Mouse (Mus musculus) adrenal gland, adult 18-20 months (tissue): ENCODE data around the gene Adarb1. TPM values are rescaled to one million over a fixed set of nuclear protein-coding genes. Genes with fewer than 3 reads are reported as not detected.

Experiments used
- DNase-seq, 2 experiments: peaks; one replicate each; pipeline ENCODE4 v3.0.0; 2021 to 2022; ENCODE audit warnings: low spot score in 2 of 2
- total RNA-seq, 2 experiments: library from RNA; stranded (reverse); gene quantifications; 1 replicate in 1 of 2; 2 replicates in 1 of 2; pipeline ENCODE4 v1.2.3; 2021

Adarb1 gene
- total RNA-seq, 2 experiments from 2014 or later = 31.3 to 113 TPM

- DNase-seq = no peak
Measured at GRCm38 (mm10) chr10:77438021-77438420, 20.0 kb upstream of the Adarb1 start.

DNA sequence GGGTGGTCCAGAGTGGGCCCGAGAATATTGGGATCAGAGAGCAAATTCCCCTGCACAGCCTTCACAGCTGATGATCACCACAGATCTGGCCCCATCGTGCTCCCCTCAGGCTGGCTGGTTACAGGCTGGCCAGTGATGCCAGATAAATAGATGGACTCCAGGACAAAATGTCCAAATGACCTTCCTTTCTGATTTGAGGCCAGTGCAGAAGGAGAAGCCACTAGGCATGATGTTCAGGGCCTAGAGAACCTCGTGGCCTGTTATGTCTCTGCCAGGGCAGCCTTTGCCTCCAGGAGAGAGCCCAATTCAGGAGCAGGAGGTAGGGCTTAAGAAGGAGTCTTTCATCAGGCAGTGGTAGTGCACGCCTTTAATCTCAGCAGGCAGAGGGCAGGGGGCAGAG, 17.3 kb upstream of the Adarb1 start:
- DNase-seq = no peak

DNA sequence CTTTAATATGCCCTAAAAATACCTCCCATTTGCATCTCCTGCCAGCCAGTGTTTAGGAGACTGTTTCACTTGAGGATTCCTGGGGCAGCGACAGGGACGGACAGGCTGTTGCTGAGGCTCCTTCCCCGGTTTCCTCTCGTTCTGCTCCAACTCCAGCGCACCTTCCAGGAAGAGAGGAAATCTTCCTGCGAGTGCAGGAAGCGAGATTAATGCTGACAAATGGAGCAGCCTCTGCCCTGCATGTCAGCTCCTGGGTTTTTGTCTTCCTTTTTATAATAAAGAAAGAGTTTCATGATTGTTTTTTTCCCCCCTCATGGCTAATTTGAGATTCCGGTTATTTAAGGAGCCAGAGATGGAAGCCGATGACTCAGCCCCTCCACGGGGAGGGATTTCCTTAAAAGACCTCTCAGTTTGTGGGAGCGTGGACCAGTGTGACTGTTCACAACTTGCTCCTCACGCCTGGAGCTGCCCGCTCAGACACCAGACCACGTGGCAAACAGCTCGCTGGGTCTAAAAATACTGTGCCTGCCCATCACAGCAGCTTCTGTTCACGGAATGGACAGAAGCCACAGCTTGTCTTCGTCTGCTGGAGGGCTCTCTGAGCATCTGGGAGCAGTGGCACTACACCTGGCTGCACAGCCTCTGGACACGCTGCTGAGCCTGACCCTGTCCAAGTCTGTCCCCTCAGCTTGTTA, 16.5 kb upstream of the Adarb1 start:
- DNase-seq = no peak

DNA sequence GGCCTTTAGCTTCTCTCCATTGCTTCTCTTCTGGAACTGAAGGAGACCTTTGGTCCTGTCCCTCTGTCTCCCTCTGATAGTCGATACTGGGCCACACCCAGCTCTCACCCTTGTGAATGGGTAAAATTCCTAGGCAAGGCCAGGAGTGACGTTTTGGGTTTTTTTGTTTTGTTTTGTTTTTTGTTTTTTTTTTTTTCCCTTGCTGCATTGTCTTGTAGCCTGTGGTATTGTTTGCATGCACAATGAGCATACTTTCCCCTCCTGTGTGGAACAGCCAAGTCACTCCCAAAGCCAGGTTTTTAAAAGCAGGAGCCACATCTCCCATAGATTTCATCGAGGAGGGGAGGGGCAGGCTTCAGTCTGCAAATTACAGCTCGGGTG, 16.0 kb upstream of the Adarb1 start:
- no peak for DNase-seq

- DNase-seq = no peak
Measured at GRCm38 (mm10) chr10:77430771-77431170, 12.7 kb upstream of the Adarb1 start.

DNA sequence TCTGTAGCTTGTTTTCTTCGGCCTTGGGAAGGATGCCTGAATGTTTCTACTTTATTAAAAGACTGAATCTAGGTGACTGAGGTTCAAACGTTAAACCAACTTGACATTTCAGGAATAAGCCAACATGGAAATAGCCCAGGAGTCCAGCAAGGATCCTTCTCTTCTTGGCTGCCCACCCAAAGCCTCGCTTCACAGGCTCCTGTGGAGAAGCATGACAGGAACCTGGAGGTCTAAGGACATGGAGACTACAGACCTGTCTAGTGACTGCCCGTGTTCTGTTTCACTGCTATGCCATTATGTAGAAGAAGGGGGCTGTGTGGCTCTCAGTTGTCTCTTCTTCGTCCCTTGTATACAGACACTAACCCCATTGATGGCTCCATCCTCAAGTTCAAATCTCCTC, 11.9 kb upstream of the Adarb1 start:
- no peak for DNase-seq

DNA sequence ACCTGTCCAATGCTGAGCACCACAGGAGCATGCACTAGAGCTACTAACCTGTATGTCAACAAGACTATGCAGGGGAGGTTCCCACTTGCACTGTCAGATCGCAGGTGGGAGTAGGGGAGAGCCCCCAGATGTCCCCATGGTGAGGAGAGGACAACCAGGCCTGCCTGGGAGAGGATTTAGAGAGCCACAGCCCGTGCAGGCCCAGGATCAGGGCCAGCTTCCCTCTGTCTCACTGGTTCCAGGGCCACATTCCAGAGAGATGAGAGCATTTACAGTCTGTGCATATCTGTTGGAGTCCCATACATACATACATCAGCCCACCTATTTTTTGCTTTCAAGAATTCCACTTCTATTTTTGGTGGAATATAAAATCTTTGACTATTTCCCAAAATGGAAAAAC, 9.5 kb upstream of the Adarb1 start:
- DNase-seq = no peak

DNA sequence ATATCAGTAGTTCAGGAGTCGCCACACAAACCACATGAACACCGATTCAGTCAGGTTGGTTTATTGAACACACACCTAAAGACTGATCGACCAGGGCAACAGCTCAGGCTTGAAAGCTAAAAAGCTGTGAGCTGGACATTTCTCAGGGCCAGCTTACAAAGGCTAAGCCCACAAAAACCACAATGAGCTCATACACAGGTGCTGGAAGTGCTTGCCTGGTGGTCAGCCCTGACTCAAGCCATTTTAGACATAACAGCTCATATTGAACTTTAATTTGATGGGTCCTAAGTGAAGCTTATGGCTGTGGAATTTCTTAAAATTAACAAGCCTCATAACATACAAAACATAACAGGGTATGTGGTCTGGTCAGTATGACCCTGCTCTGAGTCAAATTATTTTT, 2.1 kb upstream of the Adarb1 start:
- DNase-seq = no peak

DNA sequence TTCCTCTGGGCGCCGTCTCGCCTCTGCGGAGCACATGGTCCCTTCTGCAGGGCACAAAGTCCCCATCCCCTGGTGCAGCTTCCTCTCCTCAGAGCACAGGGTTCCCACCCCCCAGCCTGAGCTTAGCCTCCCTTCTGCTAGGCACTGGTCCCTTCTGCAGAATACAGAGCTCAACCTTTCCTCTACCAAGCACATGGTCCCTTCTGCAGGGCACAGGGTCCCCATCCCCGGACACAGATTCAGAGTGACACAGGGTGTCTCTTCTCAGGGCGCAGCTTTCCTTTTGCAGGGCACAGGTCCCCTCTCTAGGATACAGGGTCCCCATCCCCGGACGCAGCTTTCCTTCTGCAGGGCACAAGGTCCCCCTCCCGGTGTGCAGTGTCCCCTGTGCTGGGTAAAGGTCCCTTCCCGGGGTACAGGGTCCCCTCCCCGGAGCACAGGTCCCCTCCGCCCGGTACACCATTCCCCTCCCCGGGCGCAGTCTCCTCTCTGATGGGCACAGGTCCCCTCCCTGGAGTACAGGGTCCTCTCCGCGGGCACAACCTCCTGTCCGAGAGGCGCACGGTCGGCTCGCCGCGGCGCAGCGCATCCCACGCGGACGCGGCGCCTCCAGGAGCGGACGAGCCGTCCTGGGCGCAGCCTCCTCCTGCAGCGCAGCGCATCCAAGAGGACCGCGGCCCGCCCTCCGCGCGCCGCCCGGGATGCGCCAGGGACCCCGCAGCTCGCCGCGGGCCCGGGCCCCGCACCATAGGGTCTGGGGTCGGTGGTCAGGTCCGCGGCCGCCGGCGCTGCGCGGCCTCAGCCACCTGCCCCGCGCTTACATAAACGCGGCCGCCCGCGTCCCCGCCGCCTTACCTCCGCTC, 599 bp downstream of the Adarb1 start:
- peak; percentile 40 to 45 for DNase-seq

DNA sequence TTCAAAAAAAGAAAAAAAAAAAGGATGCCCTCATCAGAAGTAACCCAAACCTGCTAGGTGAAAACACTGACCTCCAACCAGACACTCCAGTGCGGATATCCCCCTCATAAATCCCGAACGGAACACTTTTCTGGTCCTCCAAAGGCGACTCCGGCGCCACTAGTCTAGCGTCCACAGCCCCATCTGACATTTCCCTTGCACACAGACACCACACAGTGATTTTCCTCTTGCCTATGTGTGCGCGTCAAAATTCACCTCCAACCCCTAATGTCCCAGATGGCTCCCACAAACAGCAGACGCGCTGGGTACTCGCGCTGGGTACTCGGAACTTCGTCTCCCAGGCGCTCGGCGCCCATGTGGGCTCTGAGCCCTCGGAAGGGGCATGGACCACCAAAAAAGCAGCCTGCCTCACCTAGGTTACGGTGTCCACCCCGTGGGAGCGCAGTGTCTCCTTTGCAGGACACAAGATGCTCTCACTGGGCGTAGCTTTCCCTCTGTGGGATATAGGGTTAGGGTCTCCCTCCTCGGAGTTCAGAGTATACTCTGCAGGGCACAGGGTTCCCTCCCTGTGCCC, 1.3 kb downstream of the Adarb1 start:
- DNase-seq = no peak

GRCm38 (mm10) chr10:77415867-77416266, 2.2 kb downstream of the Adarb1 start:
- no peak for DNase-seq

GRCm38 (mm10) chr10:77413791-77414190, 4.3 kb downstream of the Adarb1 start:
- DNase-seq = no peak

- DNase-seq = no peak
Measured at GRCm38 (mm10) chr10:77409154-77409553, 8.9 kb downstream of the Adarb1 start.

DNA sequence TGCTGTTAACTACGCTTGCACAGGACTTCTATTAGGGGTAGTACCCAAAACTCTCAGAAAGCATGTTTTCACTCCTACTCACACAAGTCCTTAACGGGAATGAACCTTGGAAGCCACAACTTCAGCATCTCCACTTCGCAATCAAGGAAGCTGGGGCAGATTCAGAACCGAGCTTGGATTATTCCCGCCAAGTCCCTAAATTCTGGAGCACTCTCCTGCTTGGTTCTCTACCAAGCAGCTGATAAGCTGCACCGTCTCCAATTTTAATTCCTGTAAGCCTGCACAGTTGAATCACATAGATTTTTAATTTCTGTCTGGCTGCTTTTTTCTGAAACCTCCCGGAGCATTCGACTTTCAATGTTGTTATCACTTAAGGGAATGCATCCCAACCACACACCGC, 9.8 kb downstream of the Adarb1 start:
- DNase-seq = no peak

DNA sequence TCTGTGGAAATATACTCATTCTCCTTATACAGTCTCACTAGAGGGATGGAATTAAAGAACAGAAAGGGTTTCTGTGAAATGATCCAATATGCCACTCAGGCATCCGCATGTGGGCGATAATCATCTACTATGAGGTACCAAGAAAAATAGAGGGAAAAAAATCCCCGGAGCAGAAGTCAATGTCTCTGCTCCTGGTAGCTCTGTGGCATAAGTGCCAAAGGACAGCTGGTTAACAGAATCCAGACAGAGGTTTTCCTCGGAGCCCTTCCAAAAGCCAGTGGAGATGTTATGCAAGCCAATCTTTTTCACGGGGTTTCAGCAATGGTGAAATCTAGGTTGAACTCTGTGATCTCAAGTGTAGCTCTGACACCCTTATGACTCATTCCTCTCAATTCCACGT, 11.6 kb downstream of the Adarb1 start:
- no peak for DNase-seq

GRCm38 (mm10) chr10:77402463-77402862, 15.6 kb downstream of the Adarb1 start:
- DNase-seq = no peak

GRCm38 (mm10) chr10:77401039-77401438, 17.0 kb downstream of the Adarb1 start:
- DNase-seq = no peak

DNA sequence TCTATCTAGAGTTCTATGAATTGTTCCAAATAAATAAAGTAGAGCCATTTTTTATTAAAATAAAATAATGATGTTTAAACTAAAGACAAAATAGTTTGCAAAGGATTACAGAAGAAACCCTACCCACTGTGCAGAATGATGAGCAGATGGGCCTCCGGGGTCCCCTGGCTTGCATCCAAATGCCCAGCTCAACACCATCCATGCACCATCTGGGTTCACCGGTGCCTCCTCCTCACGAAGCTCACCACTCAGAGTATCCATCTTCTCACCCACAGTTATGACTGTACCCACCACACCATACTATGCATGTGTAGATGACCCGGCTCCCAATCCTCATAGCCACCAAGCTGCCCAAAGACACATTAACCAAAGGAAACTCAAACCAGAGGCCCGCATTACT, 18.1 kb downstream of the Adarb1 start:
- no peak for DNase-seq

DNA sequence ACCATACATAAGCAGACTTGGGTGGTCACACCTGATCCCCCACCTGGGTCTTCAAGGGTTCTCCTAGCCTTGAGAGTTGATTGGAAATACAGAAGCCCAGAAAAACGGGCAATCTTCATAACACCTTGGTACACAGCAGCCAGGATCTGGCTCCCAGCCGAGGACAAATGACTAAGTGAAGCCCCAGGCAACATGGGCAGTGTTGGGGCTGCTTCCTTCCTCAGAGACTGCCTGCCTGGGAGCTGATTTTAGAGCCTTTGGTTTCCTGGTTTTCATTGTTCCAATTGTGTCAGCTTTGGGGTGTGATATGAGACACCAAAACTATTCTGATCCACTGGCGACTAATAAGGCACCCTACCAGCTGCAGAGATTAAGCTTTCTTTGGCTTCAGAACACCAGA, 20.0 kb downstream of the Adarb1 start:
- DNase-seq = peak in 1 of 2 experiments; percentile 32

DNA sequence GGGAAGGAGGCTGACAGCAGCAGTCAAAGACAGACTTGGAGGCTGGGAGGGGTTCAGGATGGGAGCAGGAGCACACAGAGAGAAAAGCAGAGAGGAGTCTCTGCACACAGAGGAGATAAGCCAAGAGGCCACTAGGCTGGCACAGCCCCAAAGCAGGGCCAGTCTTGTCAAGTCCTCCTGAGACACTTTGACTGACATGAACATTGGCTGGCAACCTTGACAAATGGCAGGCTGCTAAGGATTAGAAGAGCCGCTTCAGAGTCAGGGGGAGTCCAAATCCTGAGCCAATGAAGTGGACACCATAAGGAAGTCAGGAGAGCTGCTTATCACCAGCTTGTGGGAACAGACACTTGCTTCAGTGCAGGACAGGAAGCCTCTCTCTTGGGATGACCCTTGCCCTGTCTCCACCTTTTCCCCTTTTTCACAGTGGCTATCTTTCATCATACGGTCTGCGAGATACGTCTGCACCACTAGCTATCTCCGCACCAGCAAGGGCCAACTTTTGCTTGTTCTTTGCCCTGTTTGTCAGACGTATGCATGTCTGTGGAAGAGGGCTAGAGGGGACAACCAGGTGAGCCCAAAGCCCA, 20.9 kb downstream of the Adarb1 start:
- DNase-seq = no peak

GRCm38 (mm10) chr10:77396015-77396414, 22.1 kb downstream of the Adarb1 start:
- DNase-seq = no peak

- DNase-seq = no peak
Measured at GRCm38 (mm10) chr10:77391072-77391471, 27.0 kb downstream of the Adarb1 start.
